Mouse (Mus musculus): Measurements from ENCODE around the gene Exosc8.

Exosc8 gene

DNA sequence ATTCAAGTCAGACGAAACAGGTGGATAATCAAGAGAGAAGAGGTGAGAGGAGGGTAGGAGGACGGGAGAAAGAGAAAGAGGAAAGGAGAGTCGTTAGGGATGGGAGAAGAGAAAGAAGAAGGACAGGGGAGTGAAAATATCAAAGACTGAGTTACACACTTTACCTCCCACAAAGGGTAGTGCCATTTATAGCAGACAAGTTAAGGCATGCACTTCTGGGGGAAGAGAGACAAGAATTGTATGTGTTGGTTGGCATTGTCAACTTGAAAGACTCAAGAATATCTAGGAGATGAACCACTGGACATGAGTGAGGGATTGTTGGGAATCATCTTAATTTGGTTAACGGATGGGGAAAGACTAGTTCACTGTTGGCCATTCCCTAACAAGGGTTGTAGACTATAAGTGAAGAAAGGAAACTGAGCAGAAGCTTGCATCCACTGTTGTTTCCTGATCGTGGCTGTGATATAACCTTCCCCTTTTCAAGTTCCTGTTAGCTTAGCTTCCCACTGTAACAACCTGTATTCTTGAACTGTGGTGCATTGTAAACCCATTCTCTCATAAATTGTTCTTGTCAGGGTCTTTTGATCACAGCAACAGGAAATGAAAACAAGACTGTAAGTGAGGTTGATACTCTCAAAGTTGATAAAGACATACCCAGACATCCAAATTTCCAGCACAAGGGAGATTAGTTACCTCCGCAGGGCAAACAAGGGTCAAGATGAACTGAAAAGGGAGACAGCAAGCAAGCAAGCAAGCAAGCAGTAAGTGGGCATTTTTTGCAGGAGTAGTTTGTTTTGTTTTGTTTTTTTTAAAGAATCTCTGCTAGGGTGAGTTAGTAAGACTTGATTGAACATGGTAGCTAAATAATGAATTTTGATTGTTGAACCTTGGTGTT is 53.6 kb downstream of the Exosc8 start:
- DNase-seq (ENCODE audit: low spot score in 2 of 2), result no peak
